Mouse (Mus musculus) neural tube, embryonic 14.5 days (tissue): ENCODE data around the gene Grb2. TPM values are rescaled to one million over a fixed set of nuclear protein-coding genes. Genes with fewer than 3 reads are reported as not detected.

Experiments
- ATAC-seq: fragments of 200-750 bp; cut with Nextera tagmentation; 2 replicates; pipeline ENCODE4 v1.8.0; 2017; ENCODE audit warnings: low read depth, mild to moderate bottlenecking, moderate TSS enrichment, moderate library complexity
- H3K27ac ChIP-seq: fragments of 300-500 bp; sonication (generic); 2 replicates; pipeline ENCODE4 v1.5.1; 2014; ENCODE audit warnings: low read depth, mild to moderate bottlenecking, control low read depth, low read length, moderate library complexity, mixed read lengths
- H3K27me3 ChIP-seq: fragments of 300-500 bp; sonication (generic); 2 replicates; pipeline ENCODE4 v1.6.1; 2014; ENCODE audit warnings: low read length; ENCODE audit not compliant: control insufficient read depth, insufficient read depth
- H3K36me3 ChIP-seq: fragments of 300-500 bp; sonication (generic); 2 replicates; pipeline ENCODE4 v1.6.1; 2014; ENCODE audit warnings: low read length, mixed read lengths; ENCODE audit not compliant: control insufficient read depth, insufficient read depth
- H3K4me1 ChIP-seq: fragments of 300-500 bp; sonication (generic); 2 replicates; pipeline ENCODE4 v1.6.1; 2014; ENCODE audit warnings: low read length; ENCODE audit not compliant: control insufficient read depth, insufficient read depth
- H3K4me2 ChIP-seq: fragments of 300-500 bp; sonication (generic); 2 replicates; pipeline ENCODE4 v1.6.1; 2014; ENCODE audit warnings: mild to moderate bottlenecking, low read depth, low read length, control low read depth
- H3K4me3 ChIP-seq: fragments of 300-500 bp; sonication (generic); 2 replicates; pipeline ENCODE4 v1.5.1; 2014; ENCODE audit warnings: low read depth, low read length, control low read depth, mixed read lengths
- H3K9ac ChIP-seq: fragments of 300-500 bp; sonication (generic); replicated peaks from 2 replicates; pipeline ENCODE4 v1.6.1; 2014; ENCODE audit warnings: low read depth, mild to moderate bottlenecking, control low read depth, low read length, mixed read lengths
- H3K9me3 ChIP-seq: fragments of 300-500 bp; sonication (generic); 2 replicates; pipeline ENCODE4 v1.6.1; 2016; ENCODE audit warnings: low read length; ENCODE audit not compliant: control insufficient read depth
- WGBS: fragments of 180-500 bp; shearing (Covaris S2); extraction: QIAGEN DNeasy Blood & Tissue Kit; methylation state at CpG from one replicate; pipeline ENCODE4 v1.1.7; 2014; 5-methylcytosine and 5-hydroxymethylcytosine counted together
- polyA plus RNA-seq: library from polyadenylated mRNA; unstranded; fragments of >200 nt; fragmentation: Nextera tagmentation; extraction: Ambion mirVana; gene quantifications from 2 replicates; pipeline ENCODE4 v1.2.1, GENCODE M21; 2014

The Grb2 gene
- polyA plus RNA-seq, 1 experiment from 2014 or later = 126 TPM

DNA sequence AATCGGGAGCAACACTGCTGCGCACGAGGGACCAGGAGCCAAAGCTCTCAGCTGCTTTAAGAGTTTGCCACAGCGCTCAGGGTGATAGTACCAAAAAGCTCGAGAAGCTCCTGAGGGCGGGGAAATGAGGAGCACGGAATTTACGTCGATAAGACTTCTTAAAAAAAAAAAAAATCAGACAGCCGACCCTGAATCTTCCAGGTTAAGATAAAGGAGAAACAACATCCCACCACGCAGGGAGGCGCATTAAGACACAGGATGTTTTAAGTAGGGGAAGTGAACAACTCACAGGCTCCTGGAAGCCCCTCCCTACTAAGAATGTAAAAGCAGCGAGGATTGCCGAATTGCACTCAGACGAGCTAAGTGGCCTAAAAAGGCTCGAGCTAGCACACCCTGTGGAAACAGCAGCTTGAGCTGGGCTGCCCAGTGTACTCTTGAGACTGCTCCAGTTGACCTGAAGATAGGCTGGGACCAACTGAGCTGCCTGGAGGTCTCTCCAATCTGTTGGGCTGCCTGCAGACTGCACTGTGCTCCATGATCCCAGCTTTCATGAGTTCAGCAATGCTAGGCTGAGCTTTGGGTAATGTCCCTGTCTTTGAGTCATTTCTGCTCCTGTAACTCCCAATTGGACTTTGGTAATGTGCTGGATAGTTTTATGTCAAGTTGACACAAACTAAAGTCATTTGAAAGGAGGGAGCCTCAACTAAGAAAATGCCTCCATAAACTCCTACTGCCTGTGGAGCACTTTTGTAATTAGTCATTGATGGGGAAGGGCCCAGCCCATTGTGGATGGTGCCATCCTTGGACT, 95.1 kb downstream of the Grb2 start:
- peaks cover 6% of the 10 kb centered on the region; the same call in 1 of the 2 replicates for H3K4me1 ChIP-seq
- H3K36me3 ChIP-seq = peaks cover 14% of the 10 kb centered on the region; the same call in 1 of the 2 replicates
- no peaks in the 10 kb centered on the region for H3K9me3 ChIP-seq
- 2% methylated on average over 16 of the region's 16 CpGs for WGBS
- peak overlapping the region; percentile 90 for H3K4me2 ChIP-seq
- no peak for ATAC-seq
- no peaks in the 10 kb centered on the region for H3K27me3 ChIP-seq
- H3K4me3 ChIP-seq = peak overlapping the region; percentile 62
- H3K9ac ChIP-seq = peak overlapping the region; percentile 63
- H3K27ac ChIP-seq = peak overlapping the region; percentile 2; the same call in 1 of the 2 replicates

DNA sequence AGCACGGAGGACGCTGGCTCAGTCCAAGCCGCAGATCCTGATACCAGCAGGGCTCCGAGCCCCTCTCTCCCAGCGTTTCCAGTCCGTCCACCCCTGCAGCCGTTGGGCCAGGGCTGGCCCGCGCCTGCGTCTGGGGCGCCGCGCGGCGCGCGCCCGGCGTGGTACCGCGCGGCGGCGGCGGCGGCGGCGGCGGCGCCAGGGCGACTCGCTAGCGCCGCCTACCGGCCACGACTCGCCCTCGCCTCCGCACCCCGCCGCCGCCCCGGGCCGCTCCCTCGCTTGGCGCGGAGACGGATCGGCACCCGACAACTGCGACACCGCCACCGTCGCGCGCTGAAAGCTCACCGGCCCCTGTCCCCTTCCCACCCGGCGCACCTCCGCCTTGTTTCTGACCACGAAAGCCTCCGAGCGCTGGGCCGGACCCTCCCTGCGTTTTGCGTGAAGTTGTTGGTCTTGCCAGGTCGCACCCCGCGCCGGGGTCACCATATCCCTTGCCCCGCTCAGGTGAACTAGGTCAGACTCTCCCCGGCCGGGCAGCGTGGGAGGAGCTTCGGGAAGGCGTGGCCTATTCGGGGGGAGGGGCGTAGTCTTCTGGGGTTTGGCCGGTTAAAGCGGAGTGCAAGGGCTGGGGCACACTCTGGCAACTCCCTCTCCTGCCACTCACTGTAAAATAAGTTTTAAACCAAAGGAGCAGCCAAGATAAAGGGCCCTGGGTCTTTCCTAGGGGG, 95.8 kb downstream of the Grb2 start, which contains the start of gene Mif4gd:
Mif4gd (minus strand) TSS at position 560 of the 728 bp plus-strand sequence.
- peak within 1 kb of the TSS; percentile 90 for H3K4me2 ChIP-seq
- H3K36me3 ChIP-seq = peaks cover 21% of the 10 kb centered on the region; the same call in 1 of the 2 replicates
- no peaks in the 10 kb centered on the region for H3K27me3 ChIP-seq
- peaks cover 6% of the 10 kb centered on the region; the same call in 1 of the 2 replicates for H3K4me1 ChIP-seq
- peak; percentile 78 for ATAC-seq
- WGBS = under 1% methylated on average over 51 of the region's 80 CpGs
- peak within 1 kb of the TSS; percentile 73 for H3K27ac ChIP-seq
- peak within 1 kb of the TSS; percentile 62 for H3K4me3 ChIP-seq
- peak within 1 kb of the TSS; percentile 63 for H3K9ac ChIP-seq
- no peaks in the 10 kb centered on the region for H3K9me3 ChIP-seq

DNA sequence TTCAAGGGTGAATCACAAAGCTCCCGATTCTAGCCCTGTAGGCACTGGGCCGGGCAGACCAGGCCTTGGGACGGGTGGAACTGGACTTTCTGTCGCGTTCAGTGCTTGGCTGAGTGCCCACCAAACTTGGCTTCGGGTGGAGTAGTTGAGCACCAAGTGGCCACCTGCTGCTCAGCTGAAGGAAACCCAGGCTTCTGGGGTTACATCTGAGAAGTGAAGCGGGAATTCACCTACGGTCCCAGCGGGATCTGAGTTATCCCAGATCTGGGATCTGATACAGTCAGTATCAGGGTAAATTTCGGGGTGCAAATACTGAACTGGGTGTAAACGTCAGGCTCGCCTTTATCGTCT, 96.4 kb downstream of the Grb2 start:
- peaks cover 6% of the 10 kb centered on the region; the same call in 1 of the 2 replicates for H3K4me1 ChIP-seq
- H3K36me3 ChIP-seq = peaks cover 25% of the 10 kb centered on the region
- WGBS = under 1% methylated on average over 13 of the region's 13 CpGs
- H3K9ac ChIP-seq = peak overlapping the region; percentile 63; the same call in 1 of the 2 replicates
- peak; percentile 18; the same call in 1 of the 2 replicates for ATAC-seq
- H3K27ac ChIP-seq = peak overlapping the region; percentile 52; the same call in 1 of the 2 replicates
- peak overlapping the region; percentile 90 for H3K4me2 ChIP-seq
- H3K27me3 ChIP-seq = no peaks in the 10 kb centered on the region
- H3K9me3 ChIP-seq = no peaks in the 10 kb centered on the region
- peak overlapping the region; percentile 62 for H3K4me3 ChIP-seq

DNA sequence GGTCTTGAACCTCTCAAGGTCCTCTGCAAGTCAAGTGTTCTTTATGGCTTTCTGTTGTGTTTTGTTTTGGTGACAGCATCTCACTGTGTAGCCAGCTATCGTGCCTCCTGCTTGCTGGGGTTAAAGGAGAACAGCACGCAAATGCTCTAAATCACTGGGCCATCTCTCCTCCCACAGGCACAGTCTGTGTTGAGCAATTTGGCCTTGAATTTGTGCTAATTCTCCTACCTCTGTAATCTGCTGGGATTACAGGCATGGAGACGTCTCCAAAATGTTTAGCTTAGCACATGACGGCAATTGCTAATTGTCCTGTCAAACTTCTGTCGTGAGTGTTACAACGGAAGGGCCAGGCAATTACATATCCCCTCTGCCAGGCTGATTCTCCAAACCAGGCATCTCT, 97.2 kb downstream of the Grb2 start:
- H3K4me1 ChIP-seq = peaks cover 6% of the 10 kb centered on the region; the same call in 1 of the 2 replicates
- WGBS = 65% methylated on average over 6 of the region's 6 CpGs
- H3K27ac ChIP-seq = no peak overlapping the region
- ATAC-seq = no peak
- H3K9ac ChIP-seq = no peak overlapping the region
- peaks cover 31% of the 10 kb centered on the region for H3K36me3 ChIP-seq
- no peaks in the 10 kb centered on the region for H3K9me3 ChIP-seq
- H3K4me2 ChIP-seq = no peak overlapping the region
- no peak overlapping the region; the same call in 1 of the 2 replicates for H3K4me3 ChIP-seq
- H3K27me3 ChIP-seq = no peaks in the 10 kb centered on the region

DNA sequence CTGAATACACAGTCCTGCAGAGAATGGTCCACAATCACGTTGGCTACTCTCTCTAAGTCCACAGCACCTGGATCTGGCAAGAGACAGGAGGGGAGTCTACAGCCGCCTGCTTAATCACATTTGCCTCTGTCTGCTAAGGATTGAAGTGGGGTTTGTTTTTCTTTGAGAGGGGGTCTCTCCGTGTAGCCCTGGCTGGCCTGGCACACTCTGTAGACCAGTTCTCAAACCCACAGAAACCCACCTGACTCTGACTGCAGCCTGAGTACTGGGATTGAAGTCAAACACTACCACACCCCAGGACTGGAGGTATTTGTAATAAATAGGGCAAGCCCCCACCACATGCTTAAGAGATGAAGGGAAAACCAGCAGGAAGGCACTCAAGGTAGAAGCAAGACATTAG, 98.8 kb downstream of the Grb2 start:
- Histone ChIP-seq H3K4me2 (no peak overlapping the region), H3K9ac (no peak overlapping the region), H3K36me3 (peaks cover 29% of the 10 kb centered on the region), H3K27ac (no peak overlapping the region), H3K4me3 (no peak overlapping the region), H3K27me3 (no peaks in the 10 kb centered on the region), H3K4me1 (peaks cover 13% of the 10 kb centered on the region), H3K9me3 (no peaks in the 10 kb centered on the region)
- 82% methylated on average over 3 of the region's 3 CpGs for WGBS
- no peak for ATAC-seq

DNA sequence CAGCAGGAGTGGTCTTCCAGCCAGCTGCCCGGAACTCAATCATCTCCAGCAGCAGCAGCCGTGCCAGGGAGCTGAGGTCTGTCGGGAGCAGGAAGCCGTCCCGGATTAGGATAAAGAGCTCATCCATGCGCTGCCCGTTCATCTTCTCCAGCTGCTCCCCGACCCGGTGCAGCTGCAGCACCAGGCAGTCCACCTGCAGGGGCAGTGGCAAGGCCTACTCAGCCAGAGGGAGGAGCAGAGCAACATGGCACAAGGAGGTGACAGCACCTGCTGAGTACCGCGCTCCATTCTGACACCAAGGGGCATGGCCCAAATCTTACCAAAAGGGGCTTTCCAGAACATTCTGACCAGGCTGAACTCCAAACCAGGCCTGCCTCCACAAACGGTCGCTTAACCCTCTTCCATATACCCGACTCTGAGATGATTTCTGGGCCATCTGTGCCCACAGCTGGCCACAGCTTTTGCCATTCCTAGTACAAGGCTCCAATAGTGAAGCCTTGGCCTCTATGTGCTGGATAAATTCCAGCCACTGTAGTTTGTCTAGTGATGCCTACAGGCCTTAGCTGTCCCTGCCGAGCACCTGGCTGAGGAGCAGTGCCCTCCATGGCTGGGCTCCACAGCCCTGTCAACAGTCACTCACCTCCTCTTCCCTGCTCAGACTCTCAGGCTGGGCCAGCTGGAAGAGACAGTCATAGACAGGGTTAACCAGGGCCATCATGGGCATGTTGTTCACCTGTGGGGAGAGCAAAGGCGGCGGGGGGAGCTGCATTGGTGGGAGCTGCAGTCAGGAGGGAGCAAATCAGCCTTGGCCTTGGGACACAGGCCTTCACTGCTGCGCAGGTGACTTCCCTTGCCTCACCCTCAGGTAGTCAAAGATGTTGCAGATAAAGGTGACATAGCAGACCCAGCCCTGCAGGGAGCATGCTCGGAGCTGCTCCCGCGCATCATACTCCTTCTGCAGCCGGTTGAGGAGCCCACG, 99.7 kb downstream of the Grb2 start:
- Histone ChIP-seq H3K4me2 (no peak overlapping the region), H3K4me3 (no peak overlapping the region), H3K4me1 (peaks cover 14% of the 10 kb centered on the region), H3K27me3 (no peaks in the 10 kb centered on the region), H3K36me3 (peaks cover 29% of the 10 kb centered on the region), H3K9me3 (no peaks in the 10 kb centered on the region), H3K9ac (no peak overlapping the region), H3K27ac (no peak overlapping the region)
- WGBS = 86% methylated on average over 23 of the region's 23 CpGs
- ATAC-seq = no peak

DNA sequence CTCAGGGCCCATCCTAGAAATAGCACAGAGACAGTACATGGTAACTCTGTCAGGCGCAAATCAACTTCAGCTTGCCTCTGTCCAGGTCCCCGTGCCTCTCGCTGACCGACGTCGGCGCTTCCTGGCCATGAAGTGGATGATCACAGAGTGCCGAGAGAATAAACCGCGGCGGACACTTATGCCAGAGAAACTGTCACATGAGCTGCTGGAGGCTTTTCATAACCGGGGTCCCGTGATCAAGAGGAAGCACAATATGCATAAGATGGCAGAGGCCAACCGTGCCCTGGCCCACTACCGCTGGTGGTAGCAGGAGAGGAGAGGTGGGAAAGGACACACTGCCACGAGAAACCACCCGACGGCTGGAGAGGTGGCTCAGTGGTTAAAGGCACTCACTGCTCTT, 101.7 kb downstream of the Grb2 start:
- Histone ChIP-seq H3K4me2 (no peak overlapping the region), H3K36me3 (peaks cover 29% of the 10 kb centered on the region), H3K9me3 (no peaks in the 10 kb centered on the region), H3K27me3 (no peaks in the 10 kb centered on the region), H3K4me1 (peaks cover 23% of the 10 kb centered on the region), H3K27ac (no peak overlapping the region), H3K9ac (no peak overlapping the region), H3K4me3 (no peak overlapping the region)
- ATAC-seq = no peak
- 94% methylated on average over 18 of the region's 18 CpGs for WGBS

DNA sequence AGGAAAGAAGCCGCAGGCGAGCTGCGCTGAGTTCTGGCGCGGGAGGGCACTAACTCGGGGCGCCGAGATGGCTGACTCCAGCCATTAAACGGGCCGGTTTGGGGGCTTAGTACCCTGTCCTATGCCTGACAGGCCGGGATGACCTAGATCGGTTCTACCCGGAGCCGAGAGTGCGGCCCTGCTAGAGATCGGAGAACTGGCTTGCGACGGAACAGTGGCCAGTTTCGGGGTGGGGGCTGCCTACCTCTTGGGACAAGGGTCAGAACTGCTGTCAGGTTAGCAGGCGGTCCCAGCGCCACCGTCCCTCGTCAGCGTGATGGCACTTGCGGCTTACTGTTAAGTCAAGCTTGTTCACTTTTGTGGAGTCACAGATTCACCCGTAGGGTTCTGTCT, 104.1 kb downstream of the Grb2 start:
- Histone ChIP-seq H3K4me2 (peak overlapping the region; percentile 94), H3K4me3 (peak overlapping the region; percentile 98), H3K4me1 (peaks cover 22% of the 10 kb centered on the region), H3K36me3 (peaks cover 29% of the 10 kb centered on the region), H3K9ac (peak overlapping the region; percentile 91), H3K27me3 (no peaks in the 10 kb centered on the region), H3K9me3 (no peaks in the 10 kb centered on the region), H3K27ac (peak overlapping the region; percentile 90)
- 0% methylated on average over 26 of the region's 26 CpGs for WGBS
- ATAC-seq = peak; percentile 48
